Mouse (Mus musculus) heart, embryonic 14.5 days (tissue): ENCODE measurements around the gene 1700003E16Rik. TPM values are rescaled to one million over a fixed set of nuclear protein-coding genes. Genes with fewer than 3 reads are reported as not detected.
"Not testable (repeated sequence)": the region's sequence is repeated elsewhere in the genome, so short reads cannot be mapped to it uniquely, and the experiment has no call there.

Source experiments
- ATAC-seq: fragments of 200-750 bp; cut with Nextera tagmentation; 2 replicates; pipeline ENCODE4 v1.8.0; 2017; ENCODE audit warnings: low read depth, moderate TSS enrichment; ENCODE audit not compliant: insufficient number of reproducible peaks, insufficient read depth, low FRiP score
- H3K27ac ChIP-seq, 2 experiments: fragments of 200-500 bp in 1 of 2; fragments of 300-500 bp in 1 of 2; sonication (generic) in 1 of 2; replicated peaks in 1 of 2; 2 replicates each; pipeline ENCODE4 v1.5.1; 2012 to 2014; ENCODE audit warnings: low read depth in 2 of 2, low read length in 2 of 2, control low read depth in 1 of 2, mild to moderate bottlenecking in 1 of 2, mixed read lengths in 1 of 2; ENCODE audit not compliant: control insufficient read depth in 1 of 2, insufficient read depth in 1 of 2
- H3K27me3 ChIP-seq: fragments of 300-500 bp; sonication (generic); 2 replicates; pipeline ENCODE4 v1.6.1; 2014; ENCODE audit warnings: mild to moderate bottlenecking, low read length, control low read depth; ENCODE audit not compliant: control insufficient read depth, insufficient read depth
- H3K36me3 ChIP-seq: fragments of 300-500 bp; sonication (generic); 2 replicates; pipeline ENCODE4 v1.6.1; 2014; ENCODE audit warnings: mild to moderate bottlenecking, control low read depth, low read length, mixed read lengths; ENCODE audit not compliant: control insufficient read depth, insufficient read depth
- H3K4me1 ChIP-seq, 2 experiments: fragments of 200-500 bp in 1 of 2; fragments of 300-500 bp in 1 of 2; sonication (generic) in 1 of 2; 2 replicates each; pipeline ENCODE4 v1.6.1; 2012 to 2014; ENCODE audit warnings: low read length in 2 of 2, control low read depth in 1 of 2, mixed read lengths in 1 of 2; ENCODE audit not compliant: control insufficient read depth in 2 of 2, insufficient read depth in 2 of 2
- H3K4me2 ChIP-seq: fragments of 300-500 bp; sonication (generic); 2 replicates; pipeline ENCODE4 v1.6.1; 2014; ENCODE audit warnings: mild to moderate bottlenecking, low read length
- H3K4me3 ChIP-seq, 2 experiments: fragments of 200-500 bp in 1 of 2; fragments of 300-500 bp in 1 of 2; sonication (generic) in 1 of 2; 2 replicates each; pipeline ENCODE4 v1.5.1; 2012 to 2014; ENCODE audit warnings: low read length in 2 of 2, mild to moderate bottlenecking in 2 of 2, control low read depth in 1 of 2, low read depth in 1 of 2, moderate library complexity in 1 of 2; ENCODE audit not compliant: control insufficient read depth in 1 of 2, insufficient read depth in 1 of 2
- H3K9ac ChIP-seq: fragments of 300-500 bp; sonication (generic); 2 replicates; pipeline ENCODE4 v1.6.1; 2014; ENCODE audit warnings: mild to moderate bottlenecking, low read length
- H3K9me3 ChIP-seq: fragments of 300-500 bp; sonication (generic); 2 replicates; pipeline ENCODE4 v1.6.1; 2016; ENCODE audit warnings: low read length, control low read depth; ENCODE audit not compliant: control insufficient read depth
- WGBS: fragments of 180-500 bp; shearing (Covaris S2); extraction: QIAGEN DNeasy Blood & Tissue Kit; methylation state at CpG from one replicate; pipeline ENCODE4 v1.1.7; 2014; 5-methylcytosine and 5-hydroxymethylcytosine counted together
- polyA plus RNA-seq: library from polyadenylated mRNA; unstranded; fragments of >200 nt; fragmentation: Nextera tagmentation; extraction: Ambion mirVana; gene quantifications from 2 replicates; pipeline ENCODE4 v1.2.1, GENCODE M21; 2014

1700003E16Rik gene
- polyA plus RNA-seq, 1 experiment from 2014 or later, result 0.31 TPM

GRCm38 (mm10) chr6:83153038-83153437 lies 3.2 kb upstream of the 1700003E16Rik start:
- no peak overlapping the region for H3K9ac ChIP-seq
- no peak overlapping the region for H3K27ac ChIP-seq
- peaks cover 40% of the 10 kb centered on the region for H3K36me3 ChIP-seq
- H3K4me2 ChIP-seq, result no peak overlapping the region
- H3K27me3 ChIP-seq, result no peaks in the 10 kb centered on the region
- no peak overlapping the region for H3K4me3 ChIP-seq
- no peaks in the 10 kb centered on the region for H3K9me3 ChIP-seq
- 84% methylated on average over 12 of the region's 12 CpGs for WGBS
- peak; percentile 15; the same call in 1 of the 2 replicates for ATAC-seq
- H3K4me1 ChIP-seq, result peaks cover 5% of the 10 kb centered on the region in 2 experiments; a peak in 2 of 4 replicates

- ATAC-seq, result no peak
- Histone ChIP-seq H3K27ac (no peak overlapping the region), H3K4me2 (no peak overlapping the region), H3K4me3 (no peak overlapping the region), H3K4me1 (peaks cover 5% of the 10 kb centered on the region in 2 experiments; a peak in 2 of 4 replicates), H3K36me3 (peaks cover 35% of the 10 kb centered on the region), H3K9ac (no peak overlapping the region), H3K9me3 (no peaks in the 10 kb centered on the region), H3K27me3 (no peaks in the 10 kb centered on the region)
- 60% methylated on average over 5 of the region's 5 CpGs for WGBS
Observed at GRCm38 (mm10) chr6:83153485-83153884, 2.7 kb upstream of the 1700003E16Rik start.

GRCm38 (mm10) chr6:83155552-83156238 lies 509 bp upstream of the 1700003E16Rik start:
- H3K4me3 ChIP-seq, result peak overlapping the region; percentile 51 to 60
- 8% methylated on average over 23 of the region's 23 CpGs for WGBS
- H3K27ac ChIP-seq, result no peak overlapping the region
- peaks cover 19% of the 10 kb centered on the region for H3K36me3 ChIP-seq
- no peaks in the 10 kb centered on the region for H3K9me3 ChIP-seq
- peaks cover 9% of the 10 kb centered on the region for H3K27me3 ChIP-seq
- H3K9ac ChIP-seq, result peak overlapping the region; percentile 70
- H3K4me2 ChIP-seq, result peak overlapping the region; percentile 90
- no peak for ATAC-seq
- H3K4me1 ChIP-seq, result peaks cover 5% of the 10 kb centered on the region in 2 experiments; a peak in 2 of 4 replicates

- 24% methylated on average over 3 of the region's 3 CpGs for WGBS
- H3K9ac ChIP-seq, H3K9me3 ChIP-seq, H3K4me2 ChIP-seq, H3K27ac ChIP-seq, H3K36me3 ChIP-seq, ATAC-seq, H3K4me3 ChIP-seq: not testable (repeated sequence)
- Histone ChIP-seq H3K27me3 (peaks cover 31% of the 10 kb centered on the region), H3K4me1 (peaks cover 6 to 19% of the 10 kb centered on the region in 2 experiments; a peak in 3 of 4 replicates)
Observed at GRCm38 (mm10) chr6:83159456-83159855, 3.3 kb downstream of the 1700003E16Rik start.

- no peaks in the 10 kb centered on the region for H3K9me3 ChIP-seq
- no peaks in the 10 kb centered on the region for H3K36me3 ChIP-seq
- peak overlapping the region; percentile 59 for H3K9ac ChIP-seq
- 8% methylated on average over 19 of the region's 19 CpGs for WGBS
- peak overlapping the region; percentile 34 to 46 for H3K4me3 ChIP-seq
- ATAC-seq, result no peak
- H3K27me3 ChIP-seq, result peaks cover 31% of the 10 kb centered on the region
- H3K4me2 ChIP-seq, result peak overlapping the region; percentile 83
- H3K4me1 ChIP-seq, result peaks cover 6 to 20% of the 10 kb centered on the region in 2 experiments; a peak in 3 of 4 replicates
- no peak overlapping the region for H3K27ac ChIP-seq
Observed at GRCm38 (mm10) chr6:83161442-83161841, 5.2 kb downstream of the 1700003E16Rik start.

GRCm38 (mm10) chr6:83161921-83162641 lies 5.9 kb downstream of the 1700003E16Rik start:
- Histone ChIP-seq H3K9me3 (no peaks in the 10 kb centered on the region), H3K36me3 (no peaks in the 10 kb centered on the region), H3K4me1 (peaks cover 6 to 25% of the 10 kb centered on the region in 2 experiments; a peak in 3 of 4 replicates), H3K27ac (no peak overlapping the region), H3K27me3 (peaks cover 31% of the 10 kb centered on the region), H3K9ac (peak overlapping the region; percentile 59), H3K4me2 (peak overlapping the region; percentile 83), H3K4me3 (peak overlapping the region; percentile 34 to 46)
- no peak for ATAC-seq
- WGBS, result under 1% methylated on average over 49 of the region's 49 CpGs

- Histone ChIP-seq H3K4me3 (peak overlapping the region; percentile 34 to 46), H3K4me1 (peaks cover 6 to 30% of the 10 kb centered on the region in 2 experiments; a peak in 3 of 4 replicates), H3K36me3 (no peaks in the 10 kb centered on the region), H3K4me2 (peak overlapping the region; percentile 83), H3K27me3 (peaks cover 31% of the 10 kb centered on the region), H3K27ac (no peak overlapping the region), H3K9ac (peak overlapping the region; percentile 59; the same call in 1 of the 2 replicates), H3K9me3 (no peaks in the 10 kb centered on the region)
- under 1% methylated on average over 8 of the region's 8 CpGs for WGBS
- no peak for ATAC-seq
Observed at GRCm38 (mm10) chr6:83162701-83163100, 6.5 kb downstream of the 1700003E16Rik start.
